Mouse (Mus musculus) gastrocnemius, adult 8-10 months (tissue): ENCODE results near the gene Ift27. TPM values are rescaled to one million over a fixed set of nuclear protein-coding genes. Genes with fewer than 3 reads are reported as not detected.

Experiments
- DNase-seq, 2 experiments: peaks; one replicate each; pipeline ENCODE4 v3.0.0; 2022; ENCODE audit warnings: low spot score in 2 of 2
- total RNA-seq, 4 experiments: library from RNA; stranded (reverse); gene quantifications; 2 replicates each; pipeline ENCODE4 v1.2.4; 2022

Gene Ift27
- total RNA-seq, 4 experiments from 2014 or later, result 9.0 to 16.1 (median 12.5) TPM

GRCm38 (mm10) chr15:78172256-78172898 lies 1.5 kb downstream of the Ift27 start:
- no peak for DNase-seq

GRCm38 (mm10) chr15:78171651-78172050 lies 2.3 kb downstream of the Ift27 start:
- no peak for DNase-seq

GRCm38 (mm10) chr15:78170708-78171107 lies 3.2 kb downstream of the Ift27 start:
- DNase-seq, result no peak

- DNase-seq, result no peak
Observed at GRCm38 (mm10) chr15:78169566-78169965, 4.3 kb downstream of the Ift27 start.

- no peak for DNase-seq
Observed at GRCm38 (mm10) chr15:78165292-78165691, 8.6 kb downstream of the Ift27 start.

GRCm38 (mm10) chr15:78164466-78164865 lies 9.4 kb downstream of the Ift27 start:
- no peak for DNase-seq

- no peak for DNase-seq
Observed at GRCm38 (mm10) chr15:78161946-78162345, 12.0 kb downstream of the Ift27 start.

GRCm38 (mm10) chr15:78158335-78158734 lies 15.6 kb downstream of the Ift27 start:
- DNase-seq, result no peak

- no peak for DNase-seq
Observed at GRCm38 (mm10) chr15:78157824-78158223, 16.1 kb downstream of the Ift27 start.

GRCm38 (mm10) chr15:78157330-78157729 lies 16.6 kb downstream of the Ift27 start:
- no peak for DNase-seq

GRCm38 (mm10) chr15:78155421-78155820 lies 18.5 kb downstream of the Ift27 start:
- DNase-seq, result no peak

- DNase-seq, result no peak
Observed at GRCm38 (mm10) chr15:78153045-78153775, 20.7 kb downstream of the Ift27 start.

GRCm38 (mm10) chr15:78148565-78148964 lies 25.3 kb downstream of the Ift27 start:
- DNase-seq, result no peak

GRCm38 (mm10) chr15:78140226-78140625 lies 33.7 kb downstream of the Ift27 start:
- DNase-seq, result no peak

GRCm38 (mm10) chr15:78134606-78135005 lies 39.3 kb downstream of the Ift27 start:
- no peak for DNase-seq

- DNase-seq, result no peak
Observed at GRCm38 (mm10) chr15:78133389-78133788, 40.5 kb downstream of the Ift27 start.

- DNase-seq, result peak; percentile 92
Observed at GRCm38 (mm10) chr15:78119704-78120103, 54.2 kb downstream of the Ift27 start, which contains the start of gene Cacng2. Gene Cacng2 (minus strand): TSS chr15:78120028.

- DNase-seq, result no peak
Observed at GRCm38 (mm10) chr15:78119248-78119647, 54.7 kb downstream of the Ift27 start.

- no peak for DNase-seq
Observed at GRCm38 (mm10) chr15:78118275-78118995, 55.5 kb downstream of the Ift27 start.

- DNase-seq, result no peak
Observed at GRCm38 (mm10) chr15:78117731-78118130, 56.2 kb downstream of the Ift27 start.

GRCm38 (mm10) chr15:78116936-78117335 lies 57.0 kb downstream of the Ift27 start:
- DNase-seq, result no peak

GRCm38 (mm10) chr15:78116244-78116643 lies 57.7 kb downstream of the Ift27 start:
- DNase-seq, result no peak
